Mouse (Mus musculus): ENCODE results near the gene Svs6.
"Not testable (repeated sequence)": the region's sequence is repeated elsewhere in the genome, so short reads cannot be mapped to it uniquely, and the experiment has no call there.

The Svs6 gene

GRCm38 (mm10) chr2:164316451-164316850 lies at the start of gene Svs6:
TSS of gene Svs6 (plus strand) at chr2:164316751.
- not testable (repeated sequence) for DNase-seq (ENCODE audit: low spot score)

- no peak for DNase-seq (ENCODE audit: low spot score)
These were observed 38.2 kb upstream of the Svs6 start, which contains the start of gene Svs4 for GRCm38 (mm10) chr2:164278359-164278758. TSS of gene Svs4 (minus strand) at chr2:164278459.

GRCm38 (mm10) chr2:164288968-164289367 lies 27.6 kb upstream of the Svs6 start, which contains the start of gene Svs3a:
TSS of gene Svs3a (plus strand) at chr2:164289268.
- DNase-seq (ENCODE audit: low spot score) = not testable (repeated sequence)

GRCm38 (mm10) chr2:164312599-164312998 lies 4.0 kb upstream of the Svs6 start:
- DNase-seq (ENCODE audit: low spot score) = no peak

- not testable (repeated sequence) for DNase-seq (ENCODE audit: low spot score)
These were observed 1.1 kb upstream of the Svs6 start for GRCm38 (mm10) chr2:164315460-164315859.

- no peak for DNase-seq (ENCODE audit: low spot score)
These were observed 4.4 kb downstream of the Svs6 start for GRCm38 (mm10) chr2:164320983-164321382.

- not testable (repeated sequence) for DNase-seq (ENCODE audit: low spot score)
These were observed 15.9 kb downstream of the Svs6 start, which contains the start of gene Svs5 for GRCm38 (mm10) chr2:164332440-164332839. TSS of gene Svs5 (plus strand) at chr2:164332740.

GRCm38 (mm10) chr2:164343732-164344131 lies 27.2 kb downstream of the Svs6 start:
- not testable (repeated sequence) for DNase-seq (ENCODE audit: low spot score)

- DNase-seq (ENCODE audit: low spot score) = not testable (repeated sequence)
These were observed 31.1 kb downstream of the Svs6 start for GRCm38 (mm10) chr2:164347697-164348096.

GRCm38 (mm10) chr2:164348980-164349379 lies 32.4 kb downstream of the Svs6 start:
- DNase-seq (ENCODE audit: low spot score) = no peak

- DNase-seq (ENCODE audit: low spot score) = no peak
These were observed 36.1 kb downstream of the Svs6 start for GRCm38 (mm10) chr2:164352697-164353096.

GRCm38 (mm10) chr2:164353356-164353755 lies 36.8 kb downstream of the Svs6 start:
- no peak for DNase-seq (ENCODE audit: low spot score)

- DNase-seq (ENCODE audit: low spot score) = no peak
These were observed 39.8 kb downstream of the Svs6 start for GRCm38 (mm10) chr2:164356177-164356967.

GRCm38 (mm10) chr2:164358373-164358772 lies 41.8 kb downstream of the Svs6 start:
- no peak for DNase-seq (ENCODE audit: low spot score)

- DNase-seq (ENCODE audit: low spot score) = no peak
These were observed 42.5 kb downstream of the Svs6 start for GRCm38 (mm10) chr2:164359031-164359430.

- DNase-seq (ENCODE audit: low spot score) = no peak
These were observed 43.1 kb downstream of the Svs6 start for GRCm38 (mm10) chr2:164359668-164360067.

GRCm38 (mm10) chr2:164360974-164361657 lies 44.6 kb downstream of the Svs6 start:
- DNase-seq (ENCODE audit: low spot score) = no peak

GRCm38 (mm10) chr2:164366947-164367346 lies 50.4 kb downstream of the Svs6 start:
- no peak for DNase-seq (ENCODE audit: low spot score)

Measured in ovary, postnatal 14 days (tissue).